Mouse (Mus musculus): ENCODE measurements around the gene Olfr601.
"Not testable (repeated sequence)": the region's sequence is repeated elsewhere in the genome, so short reads cannot be mapped to it uniquely, and the experiment has no call there.

The Olfr601 gene

GRCm38 (mm10) chr7:103362555-103362954, at the start of gene Olfr601:
Gene Olfr601 (minus strand): TSS chr7:103362655.
- no peak for DNase-seq (ENCODE audit: low spot score in 2 of 2)

DNA sequence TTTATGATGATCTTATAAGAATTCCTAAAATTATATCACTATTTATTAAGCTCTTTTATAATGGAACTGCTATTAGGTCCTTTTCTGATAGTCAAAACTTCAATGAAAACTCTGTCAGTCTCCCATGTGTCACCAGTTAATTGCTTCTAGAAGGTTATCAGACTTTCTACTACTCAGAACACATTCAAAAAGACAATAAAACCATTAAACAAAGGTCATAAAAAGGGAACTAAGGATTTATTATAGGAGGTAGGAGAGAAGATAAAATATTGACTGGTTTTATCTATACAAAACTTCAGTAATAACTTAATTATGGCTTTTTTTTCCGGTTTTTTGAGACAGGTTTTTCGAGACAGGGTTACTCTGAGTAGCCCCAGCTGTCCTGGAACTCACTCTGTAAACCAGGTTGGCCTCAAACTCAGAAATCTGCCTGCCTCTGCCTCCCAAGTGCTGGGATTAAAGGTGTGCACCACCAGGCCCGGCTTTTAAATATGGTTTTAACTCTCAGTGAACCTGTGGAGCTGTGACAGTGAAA, 44.1 kb upstream of the Olfr601 start:
- DNase-seq (ENCODE audit: low spot score in 2 of 2), result not testable (repeated sequence)

- no peak for DNase-seq (ENCODE audit: low spot score in 2 of 2)
Measured at GRCm38 (mm10) chr7:103398981-103399380, 36.5 kb upstream of the Olfr601 start.

- no peak for DNase-seq (ENCODE audit: low spot score in 2 of 2)
Measured at GRCm38 (mm10) chr7:103397758-103398157, 35.3 kb upstream of the Olfr601 start.

- no peak for DNase-seq (ENCODE audit: low spot score in 2 of 2)
Measured at GRCm38 (mm10) chr7:103386077-103386476, 23.6 kb upstream of the Olfr601 start, which contains the start of gene Olfr603. Gene Olfr603 (minus strand): TSS chr7:103386177.

DNA sequence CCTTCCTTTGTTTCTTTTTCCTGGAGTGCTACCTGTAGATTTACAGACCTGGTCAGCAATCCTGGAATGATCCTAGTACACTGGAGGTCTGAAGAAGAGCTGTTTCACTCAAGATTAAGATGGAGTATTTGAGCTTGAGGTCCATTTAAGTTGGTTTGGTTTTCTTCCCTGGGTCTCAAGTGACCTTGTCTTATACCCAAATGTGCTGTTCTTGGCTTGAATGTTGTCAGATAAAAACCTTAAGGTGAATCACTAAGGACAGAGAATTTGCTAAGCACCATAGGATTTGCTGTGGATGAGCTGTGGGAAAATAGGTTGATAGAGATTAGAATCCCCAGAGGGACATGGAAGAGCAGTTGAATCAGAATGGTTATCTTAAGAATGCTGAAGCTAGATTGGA, 12.9 kb downstream of the Olfr601 start, which contains the start of gene Olfr600:
Gene Olfr600, minus strand, starts transcription at position 101 of the 400 bp plus-strand sequence.
- DNase-seq (ENCODE audit: low spot score in 2 of 2), result no peak

- DNase-seq (ENCODE audit: low spot score in 2 of 2), result no peak
Measured at GRCm38 (mm10) chr7:103335617-103336016, 26.8 kb downstream of the Olfr601 start, which contains the start of gene Olfr599. Gene Olfr599 (plus strand): TSS chr7:103335917.

DNA sequence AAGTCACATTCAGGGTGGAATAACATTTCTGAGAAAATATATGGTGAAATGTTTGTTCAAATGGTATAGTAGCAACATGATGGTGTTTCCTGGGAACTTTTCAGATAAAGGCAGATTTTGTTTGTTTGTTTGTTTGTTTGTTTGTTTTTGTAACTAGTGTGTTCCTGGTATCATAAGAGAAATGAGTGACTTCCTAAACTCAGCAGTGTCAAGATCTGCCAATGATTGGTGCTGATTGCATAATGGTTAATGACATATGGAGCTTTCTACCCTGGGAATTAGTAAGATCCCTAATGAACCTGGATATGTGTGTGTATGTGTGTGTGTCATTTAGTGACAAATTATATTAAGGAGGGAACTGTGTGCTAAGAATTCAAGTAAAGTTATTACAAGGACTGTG, 39.2 kb downstream of the Olfr601 start, which contains the start of gene Olfr598:
Gene Olfr598, plus strand, starts transcription at position 301 of the 400 bp plus-strand sequence.
- no peak for DNase-seq (ENCODE audit: low spot score in 2 of 2)

DNA sequence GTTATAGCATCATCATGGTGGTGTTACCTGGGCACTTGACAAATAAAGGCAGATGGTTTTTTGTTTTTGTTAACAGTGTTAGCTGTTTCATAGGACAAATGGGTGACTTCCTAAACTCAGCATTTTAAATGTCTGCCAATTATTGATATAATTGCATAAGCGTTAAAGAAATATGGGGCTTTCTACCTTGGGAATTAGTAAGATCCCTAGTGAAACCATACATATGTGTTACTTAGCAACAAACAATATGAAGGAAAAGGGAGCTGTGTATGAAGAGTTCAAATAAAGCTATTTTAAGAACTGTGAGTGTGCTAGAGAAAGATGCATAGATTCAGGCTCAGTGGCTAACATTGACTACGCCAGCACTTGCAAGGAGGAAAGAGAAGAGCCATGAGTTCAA, 46.4 kb downstream of the Olfr601 start, which contains the start of gene Olfr597:
Gene Olfr597, plus strand, starts transcription at position 301 of the 400 bp plus-strand sequence.
- DNase-seq (ENCODE audit: low spot score in 2 of 2), result not testable (repeated sequence)

All from cerebellum, postnatal 4 days (tissue).